Mouse (Mus musculus): ENCODE measurements around the gene Ndufv2. TPM values are rescaled to one million over a fixed set of nuclear protein-coding genes. Genes with fewer than 3 reads are reported as not detected.
"Not testable (repeated sequence)": the region's sequence is repeated elsewhere in the genome, so short reads cannot be mapped to it uniquely, and the experiment has no call there.

The Ndufv2 gene
- total RNA-seq, 1 experiment from 2014 or later: 278 TPM

GRCm38 (mm10) chr17:66085038-66085437, 16.3 kb downstream of the Ndufv2 start:
- DNase-seq: no peak

- DNase-seq: no peak
Observed at GRCm38 (mm10) chr17:66084486-66084885, 16.9 kb downstream of the Ndufv2 start.

GRCm38 (mm10) chr17:66077437-66077850, 23.9 kb downstream of the Ndufv2 start:
- DNase-seq: no peak

- DNase-seq: peak; percentile 98
Observed at GRCm38 (mm10) chr17:66076934-66077333, 24.4 kb downstream of the Ndufv2 start, which contains the start of gene Ankrd12. Gene Ankrd12 (minus strand): TSS chr17:66077089.

GRCm38 (mm10) chr17:66076174-66076927, 25.0 kb downstream of the Ndufv2 start:
- DNase-seq: peak; percentile 48

GRCm38 (mm10) chr17:66075827-66076173, 25.6 kb downstream of the Ndufv2 start:
- no peak for DNase-seq

- no peak for DNase-seq
Observed at GRCm38 (mm10) chr17:66073971-66074370, 27.4 kb downstream of the Ndufv2 start.

- DNase-seq: not testable (repeated sequence)
Observed at GRCm38 (mm10) chr17:66069036-66069435, 32.3 kb downstream of the Ndufv2 start.

- DNase-seq: no peak
Observed at GRCm38 (mm10) chr17:66065115-66065514, 36.2 kb downstream of the Ndufv2 start.

- no peak for DNase-seq
Observed at GRCm38 (mm10) chr17:66061241-66061938, 40.0 kb downstream of the Ndufv2 start.

- DNase-seq: no peak
Observed at GRCm38 (mm10) chr17:66058160-66058559, 43.2 kb downstream of the Ndufv2 start.

GRCm38 (mm10) chr17:66057145-66057544, 44.2 kb downstream of the Ndufv2 start:
- DNase-seq: no peak

- DNase-seq: no peak
Observed at GRCm38 (mm10) chr17:66053349-66053748, 48.0 kb downstream of the Ndufv2 start.

- no peak for DNase-seq
Observed at GRCm38 (mm10) chr17:66048795-66049194, 52.6 kb downstream of the Ndufv2 start.

GRCm38 (mm10) chr17:66048199-66048598, 53.2 kb downstream of the Ndufv2 start:
- no peak for DNase-seq

GRCm38 (mm10) chr17:66043679-66044078, 57.7 kb downstream of the Ndufv2 start:
- DNase-seq: not testable (repeated sequence)

GRCm38 (mm10) chr17:66041020-66041419, 60.3 kb downstream of the Ndufv2 start:
- no peak for DNase-seq

- no peak for DNase-seq
Observed at GRCm38 (mm10) chr17:66033239-66033638, 68.1 kb downstream of the Ndufv2 start.

GRCm38 (mm10) chr17:66031991-66032390, 69.4 kb downstream of the Ndufv2 start:
- no peak for DNase-seq

All from adrenal gland, postnatal 25 days (tissue).